Mouse (Mus musculus): ENCODE measurements around the gene Synj1. TPM values are rescaled to one million over a fixed set of nuclear protein-coding genes. Genes with fewer than 3 reads are reported as not detected.

The Synj1 gene
- polyA plus RNA-seq, 1 experiment from 2014 or later, result 44.9 TPM

DNA sequence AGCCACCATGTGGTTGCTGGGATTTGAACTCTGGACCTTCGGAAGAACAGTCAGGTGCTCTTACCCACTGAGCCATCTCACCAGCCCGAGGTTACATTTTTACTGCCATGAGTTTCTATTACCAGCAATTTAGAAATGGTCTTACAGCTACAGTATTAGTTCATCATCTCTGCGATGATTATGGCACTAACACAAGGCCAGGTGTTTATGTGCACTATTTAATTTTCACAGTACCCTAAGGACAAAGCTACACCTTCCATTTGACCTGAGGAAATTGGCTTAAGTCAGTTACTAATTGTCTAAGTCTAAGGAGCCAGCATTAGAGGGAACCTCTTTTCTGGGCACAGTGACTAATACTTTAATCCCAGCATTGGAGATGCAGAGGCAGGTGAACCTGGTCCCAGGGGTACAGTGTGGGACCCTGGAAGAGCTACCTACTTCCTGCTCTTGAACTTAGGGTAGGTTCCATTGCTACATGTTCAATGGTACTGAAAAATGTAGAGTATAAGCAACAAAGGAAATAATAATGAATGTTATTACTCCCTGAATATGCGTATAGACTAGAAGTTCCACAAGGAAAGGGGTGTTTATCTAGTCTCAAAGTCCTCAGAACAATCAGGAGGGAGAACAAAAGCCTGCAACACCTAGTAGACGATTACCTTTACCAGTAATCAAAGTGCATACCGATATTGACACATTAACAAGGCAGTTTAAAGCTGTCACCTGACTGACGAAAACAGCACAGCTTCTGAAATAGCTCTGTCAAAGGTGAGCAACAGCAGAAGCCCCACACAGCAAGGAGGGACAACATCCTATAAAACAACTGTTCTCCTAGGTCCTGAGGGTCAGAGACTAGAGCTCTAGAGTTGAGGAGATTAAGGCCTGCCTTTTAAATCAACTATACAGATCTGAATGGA lies 14.5 kb downstream of the Synj1 start:
- Histone ChIP-seq H3K9ac (replicated peaks; ENCODE audit: low read depth, low read length) (no peak overlapping the region), H3K9me3 (ENCODE audit: control insufficient read depth, low read length) (no peaks in the 10 kb centered on the region), H3K4me2 (ENCODE audit: low read length) (no peak overlapping the region), H3K4me3 (replicated peaks; ENCODE audit: low read length) (no peak overlapping the region), H3K36me3 (ENCODE audit: control insufficient read depth, insufficient read depth) (no peaks in the 10 kb centered on the region), H3K27ac (ENCODE audit: low read length) (no peak overlapping the region), H3K4me1 (replicated peaks; ENCODE audit: control insufficient read depth, insufficient read depth, low read length) (peaks cover 13% of the 10 kb centered on the region), H3K27me3 (replicated peaks; ENCODE audit: control insufficient read depth, insufficient read depth, low read length) (no peaks in the 10 kb centered on the region)
- 91% methylated on average over 7 of the region's 7 CpGs for whole genome bisulfite sequencing
- no peak for ATAC-seq

DNA sequence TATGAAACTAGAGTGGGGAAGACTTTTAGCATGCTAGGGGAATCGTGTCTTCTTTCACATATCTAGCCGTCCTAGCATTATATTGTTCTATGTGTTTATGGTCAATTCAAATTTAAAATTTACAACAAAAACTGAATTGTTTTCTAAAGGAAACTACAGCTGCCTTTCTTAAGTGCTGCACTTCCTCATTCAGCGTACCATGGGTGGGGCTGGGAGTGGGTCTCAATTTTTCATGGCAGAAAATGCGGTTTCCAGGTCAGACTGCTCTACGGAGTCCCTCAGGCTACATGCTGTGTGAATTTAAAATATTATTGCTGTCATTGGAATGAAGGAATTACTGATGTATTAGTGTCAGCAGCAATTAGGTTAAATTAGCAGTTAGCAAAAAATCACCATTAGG lies 15.6 kb downstream of the Synj1 start:
- H3K27me3 ChIP-seq (replicated peaks; ENCODE audit: control insufficient read depth, insufficient read depth, low read length), result no peaks in the 10 kb centered on the region
- 85% methylated on average over 5 of the region's 5 CpGs for WGBS
- no peak overlapping the region for H3K27ac ChIP-seq (ENCODE audit: low read length)
- no peak overlapping the region for H3K9ac ChIP-seq (replicated peaks; ENCODE audit: low read depth, low read length)
- ATAC-seq, result no peak
- no peaks in the 10 kb centered on the region; the same call in 1 of the 2 replicates for H3K36me3 ChIP-seq (ENCODE audit: control insufficient read depth, insufficient read depth)
- H3K4me3 ChIP-seq (replicated peaks; ENCODE audit: low read length), result no peak overlapping the region
- H3K9me3 ChIP-seq (ENCODE audit: control insufficient read depth, low read length), result no peaks in the 10 kb centered on the region
- peaks cover 13% of the 10 kb centered on the region for H3K4me1 ChIP-seq (replicated peaks; ENCODE audit: control insufficient read depth, insufficient read depth, low read length)
- no peak overlapping the region for H3K4me2 ChIP-seq (ENCODE audit: low read length)

DNA sequence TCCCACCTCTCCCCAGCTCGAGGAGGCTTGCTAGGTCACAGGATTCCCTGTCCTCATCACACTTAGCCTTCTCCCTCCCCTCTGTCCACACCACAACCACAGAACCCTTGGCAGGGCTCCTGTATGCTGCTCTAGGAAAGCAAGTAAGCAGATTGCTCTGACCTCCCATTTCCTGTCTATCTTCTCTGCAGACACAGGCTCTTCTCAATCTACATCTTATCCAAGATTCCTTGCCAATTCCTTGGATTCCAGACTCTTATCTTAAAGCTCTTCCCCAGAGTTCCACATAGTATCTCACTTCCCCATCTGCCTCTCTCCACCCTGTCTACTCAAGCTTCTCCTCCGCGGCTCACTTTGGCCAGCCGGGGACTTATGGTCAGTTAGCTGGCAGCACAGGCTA lies 16.1 kb downstream of the Synj1 start:
- Histone ChIP-seq H3K4me3 (replicated peaks; ENCODE audit: low read length) (no peak overlapping the region), H3K36me3 (ENCODE audit: control insufficient read depth, insufficient read depth) (no peaks in the 10 kb centered on the region; the same call in 1 of the 2 replicates), H3K27me3 (replicated peaks; ENCODE audit: control insufficient read depth, insufficient read depth, low read length) (no peaks in the 10 kb centered on the region), H3K9ac (replicated peaks; ENCODE audit: low read depth, low read length) (no peak overlapping the region), H3K4me2 (ENCODE audit: low read length) (no peak overlapping the region), H3K9me3 (ENCODE audit: control insufficient read depth, low read length) (no peaks in the 10 kb centered on the region), H3K4me1 (replicated peaks; ENCODE audit: control insufficient read depth, insufficient read depth, low read length) (peaks cover 13% of the 10 kb centered on the region), H3K27ac (ENCODE audit: low read length) (no peak overlapping the region)
- no peak for ATAC-seq
- 78% methylated on average over 4 of the region's 4 CpGs for WGBS

DNA sequence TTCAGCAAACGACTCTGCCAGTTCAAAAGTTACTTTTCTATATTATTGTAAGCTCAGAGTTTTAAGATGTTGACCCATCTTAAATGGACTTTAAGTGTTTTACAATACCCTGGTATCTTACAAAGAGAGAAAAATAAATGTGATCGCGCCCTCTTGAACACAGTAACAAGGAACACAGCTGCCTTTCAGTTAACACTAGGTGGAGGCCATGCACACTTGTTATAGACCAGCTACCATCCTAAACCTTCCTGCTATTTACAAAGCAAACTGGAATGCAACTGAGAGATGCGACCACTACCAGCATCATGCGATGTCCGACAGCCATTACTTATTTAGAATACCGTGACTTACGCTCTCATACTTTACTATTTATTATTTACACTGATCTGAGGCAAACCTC lies 21.9 kb downstream of the Synj1 start:
- Histone ChIP-seq H3K36me3 (ENCODE audit: control insufficient read depth, insufficient read depth) (no peaks in the 10 kb centered on the region; the same call in 1 of the 2 replicates), H3K4me1 (replicated peaks; ENCODE audit: control insufficient read depth, insufficient read depth, low read length) (no peaks in the 10 kb centered on the region), H3K4me3 (replicated peaks; ENCODE audit: low read length) (no peak overlapping the region), H3K9me3 (ENCODE audit: control insufficient read depth, low read length) (no peaks in the 10 kb centered on the region), H3K9ac (replicated peaks; ENCODE audit: low read depth, low read length) (no peak overlapping the region), H3K27ac (ENCODE audit: low read length) (no peak overlapping the region), H3K27me3 (replicated peaks; ENCODE audit: control insufficient read depth, insufficient read depth, low read length) (no peaks in the 10 kb centered on the region), H3K4me2 (ENCODE audit: low read length) (no peak overlapping the region)
- no peak for ATAC-seq
- 96% methylated on average over 8 of the region's 8 CpGs for WGBS

DNA sequence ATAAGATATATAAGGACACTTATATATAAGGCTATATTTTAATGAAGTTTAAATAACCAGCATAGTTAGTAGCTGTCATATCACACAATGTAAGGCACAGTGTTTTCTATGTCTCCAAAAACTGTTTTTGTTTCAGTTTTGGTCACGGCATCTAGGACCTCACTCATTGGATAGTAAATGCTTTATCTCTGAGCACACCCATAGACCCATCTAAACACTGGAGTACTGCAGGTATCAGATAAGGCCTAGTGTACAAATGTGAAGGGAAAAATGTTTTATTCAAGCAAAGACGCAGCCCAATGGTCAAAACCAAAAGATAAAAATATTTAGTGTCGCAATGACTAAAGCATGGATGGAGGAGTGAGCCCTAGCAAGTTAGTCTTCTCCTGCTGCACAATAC lies 22.4 kb downstream of the Synj1 start:
- WGBS, result 93% methylated on average over 3 of the region's 3 CpGs
- no peak for ATAC-seq
- no peak overlapping the region for H3K9ac ChIP-seq (replicated peaks; ENCODE audit: low read depth, low read length)
- H3K36me3 ChIP-seq (ENCODE audit: control insufficient read depth, insufficient read depth), result no peaks in the 10 kb centered on the region; the same call in 1 of the 2 replicates
- no peaks in the 10 kb centered on the region for H3K9me3 ChIP-seq (ENCODE audit: control insufficient read depth, low read length)
- no peaks in the 10 kb centered on the region for H3K4me1 ChIP-seq (replicated peaks; ENCODE audit: control insufficient read depth, insufficient read depth, low read length)
- H3K27me3 ChIP-seq (replicated peaks; ENCODE audit: control insufficient read depth, insufficient read depth, low read length), result no peaks in the 10 kb centered on the region
- H3K27ac ChIP-seq (ENCODE audit: low read length), result no peak overlapping the region
- H3K4me3 ChIP-seq (replicated peaks; ENCODE audit: low read length), result no peak overlapping the region
- H3K4me2 ChIP-seq (ENCODE audit: low read length), result no peak overlapping the region

DNA sequence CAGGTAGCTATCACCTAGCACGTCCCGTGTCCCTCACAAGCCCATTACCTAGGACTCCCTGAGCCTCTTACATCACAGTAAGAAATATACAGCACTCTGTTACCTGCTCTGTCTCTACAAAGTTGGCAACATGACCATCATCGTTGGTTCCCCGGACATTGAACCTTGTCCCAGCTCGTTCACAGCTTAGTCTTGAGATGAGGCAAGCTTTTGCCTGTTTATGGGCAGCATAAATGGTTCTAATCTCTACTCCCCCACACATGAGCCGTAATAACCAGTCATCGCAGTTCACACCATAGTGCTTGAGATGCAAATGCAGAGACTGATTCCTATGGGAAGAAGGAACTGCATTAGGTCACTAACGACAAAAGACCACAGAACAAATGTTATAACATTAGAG lies 23.1 kb downstream of the Synj1 start:
- Histone ChIP-seq H3K9me3 (ENCODE audit: control insufficient read depth, low read length) (no peaks in the 10 kb centered on the region), H3K4me1 (replicated peaks; ENCODE audit: control insufficient read depth, insufficient read depth, low read length) (no peaks in the 10 kb centered on the region), H3K4me3 (replicated peaks; ENCODE audit: low read length) (no peak overlapping the region), H3K27me3 (replicated peaks; ENCODE audit: control insufficient read depth, insufficient read depth, low read length) (no peaks in the 10 kb centered on the region), H3K36me3 (ENCODE audit: control insufficient read depth, insufficient read depth) (no peaks in the 10 kb centered on the region; the same call in 1 of the 2 replicates), H3K9ac (replicated peaks; ENCODE audit: low read depth, low read length) (no peak overlapping the region), H3K27ac (ENCODE audit: low read length) (no peak overlapping the region), H3K4me2 (ENCODE audit: low read length) (no peak overlapping the region)
- 92% methylated on average over 8 of the region's 8 CpGs for WGBS
- ATAC-seq, result no peak

DNA sequence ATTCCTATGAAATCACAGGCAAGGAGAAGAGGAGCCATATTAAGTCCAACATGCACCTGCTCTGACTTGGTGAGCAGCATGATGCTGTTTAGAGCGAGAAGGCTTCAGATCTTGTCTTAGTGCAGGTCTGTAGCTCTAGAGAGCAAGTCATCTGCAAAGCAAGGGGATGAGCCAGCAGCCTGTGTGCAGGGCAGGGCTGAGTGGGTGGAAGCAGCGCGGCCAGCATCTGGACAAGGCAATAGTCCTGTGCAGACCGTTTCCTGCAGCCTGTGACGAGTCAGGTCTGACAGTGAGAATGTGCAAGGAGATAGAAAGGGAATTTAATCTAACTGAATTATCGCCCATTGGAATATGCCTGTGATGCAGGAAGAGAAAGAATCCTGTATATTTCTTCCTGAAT lies 40.1 kb downstream of the Synj1 start:
- no peak overlapping the region for H3K9ac ChIP-seq (replicated peaks; ENCODE audit: low read depth, low read length)
- no peaks in the 10 kb centered on the region for H3K27me3 ChIP-seq (replicated peaks; ENCODE audit: control insufficient read depth, insufficient read depth, low read length)
- no peak overlapping the region for H3K27ac ChIP-seq (ENCODE audit: low read length)
- no peak overlapping the region for H3K4me2 ChIP-seq (ENCODE audit: low read length)
- H3K36me3 ChIP-seq (ENCODE audit: control insufficient read depth, insufficient read depth), result peaks cover 23% of the 10 kb centered on the region
- no peak overlapping the region for H3K4me3 ChIP-seq (replicated peaks; ENCODE audit: low read length)
- H3K9me3 ChIP-seq (ENCODE audit: control insufficient read depth, low read length), result no peaks in the 10 kb centered on the region
- ATAC-seq, result no peak
- 88% methylated on average over 6 of the region's 6 CpGs for WGBS
- H3K4me1 ChIP-seq (replicated peaks; ENCODE audit: control insufficient read depth, insufficient read depth, low read length), result no peaks in the 10 kb centered on the region

DNA sequence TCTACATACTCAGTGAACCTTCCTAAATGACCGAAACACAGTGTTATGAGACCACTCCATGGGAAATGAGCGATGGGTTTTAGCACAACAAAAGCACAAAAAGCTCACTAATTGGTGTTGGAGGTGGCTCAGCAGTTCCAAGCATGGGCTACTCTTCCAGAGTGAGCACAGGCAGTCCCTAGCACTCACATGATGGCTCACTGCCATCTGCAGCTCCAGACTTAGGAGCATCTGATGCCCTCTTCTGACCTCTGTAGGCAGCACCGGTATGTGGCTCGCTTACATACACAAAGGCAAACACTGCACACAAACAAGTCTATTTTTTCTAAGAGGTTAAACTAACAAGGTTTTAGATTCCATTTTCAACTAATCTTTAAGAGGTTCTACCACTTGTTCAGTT lies 44.9 kb downstream of the Synj1 start:
- Histone ChIP-seq H3K9ac (replicated peaks; ENCODE audit: low read depth, low read length) (no peak overlapping the region), H3K27me3 (replicated peaks; ENCODE audit: control insufficient read depth, insufficient read depth, low read length) (no peaks in the 10 kb centered on the region), H3K27ac (ENCODE audit: low read length) (no peak overlapping the region), H3K4me1 (replicated peaks; ENCODE audit: control insufficient read depth, insufficient read depth, low read length) (no peaks in the 10 kb centered on the region), H3K4me3 (replicated peaks; ENCODE audit: low read length) (no peak overlapping the region), H3K4me2 (ENCODE audit: low read length) (no peak overlapping the region), H3K36me3 (ENCODE audit: control insufficient read depth, insufficient read depth) (peaks cover 27% of the 10 kb centered on the region), H3K9me3 (ENCODE audit: control insufficient read depth, low read length) (no peaks in the 10 kb centered on the region)
- WGBS, result 85% methylated on average over 4 of the region's 4 CpGs
- ATAC-seq, result no peak

DNA sequence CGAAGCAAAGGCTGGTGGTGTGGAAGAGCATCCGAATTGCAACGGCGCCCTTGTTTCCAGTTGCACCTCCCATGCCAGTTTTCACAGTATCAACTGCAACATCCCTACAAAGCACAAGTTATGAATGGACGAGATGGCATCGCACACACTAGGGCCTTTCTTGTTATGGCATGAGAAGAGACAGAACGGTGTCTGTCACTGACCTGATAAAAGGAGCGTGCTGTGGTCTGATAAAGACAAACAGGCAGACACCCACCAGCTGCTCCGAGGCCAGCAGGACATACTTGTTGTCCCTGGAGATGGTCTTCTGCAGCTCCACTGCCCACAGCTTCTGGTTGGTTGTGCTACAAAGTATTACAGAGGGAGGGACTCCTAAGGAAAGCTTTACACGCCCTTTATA lies 46.8 kb downstream of the Synj1 start:
- Histone ChIP-seq H3K4me1 (replicated peaks; ENCODE audit: control insufficient read depth, insufficient read depth, low read length) (no peaks in the 10 kb centered on the region), H3K4me3 (replicated peaks; ENCODE audit: low read length) (no peak overlapping the region), H3K9ac (replicated peaks; ENCODE audit: low read depth, low read length) (no peak overlapping the region), H3K9me3 (ENCODE audit: control insufficient read depth, low read length) (no peaks in the 10 kb centered on the region), H3K27me3 (replicated peaks; ENCODE audit: control insufficient read depth, insufficient read depth, low read length) (no peaks in the 10 kb centered on the region), H3K27ac (ENCODE audit: low read length) (no peak overlapping the region), H3K36me3 (ENCODE audit: control insufficient read depth, insufficient read depth) (peaks cover 31% of the 10 kb centered on the region), H3K4me2 (ENCODE audit: low read length) (no peak overlapping the region)
- WGBS, result 93% methylated on average over 10 of the region's 10 CpGs
- ATAC-seq, result no peak

All from forebrain, embryonic 16.5 days (tissue).